Mouse (Mus musculus): Measurements from ENCODE around the gene Ccdc69.
"Not testable (repeated sequence)": the region's sequence is repeated elsewhere in the genome, so short reads cannot be mapped to it uniquely, and the experiment has no call there.

GRCm38 (mm10) chr11:55113861-55114250 is 35.9 kb upstream of the Ccdc69 start:
- not testable (repeated sequence) for TF ChIP-seq POLR2A (IDR thresholded peaks at IDR 0.05; ENCODE audit: low read depth, low read length); CTCF (IDR thresholded peaks at IDR 0.05; ENCODE audit: borderline replicate concordance, insufficient read depth, low read length)

Measured in embryonic fibroblast, embryonic 13.5 days (primary cell).